Mouse (Mus musculus) urinary bladder, adult 18-20 months (tissue): ENCODE measurements around the gene Gm10153.
A peak's percentile ranks its signal among the peaks of the same experiment; 100 is the strongest.
"Not testable (repeated sequence)": the region's sequence is repeated elsewhere in the genome, so short reads cannot be mapped to it uniquely, and the experiment has no call there.

Experiments
- DNase-seq, 2 experiments: peaks; one replicate each; pipeline ENCODE4 v3.0.0; 2022; ENCODE audit warnings: low spot score in 2 of 2, mixed read lengths in 2 of 2

Gm10153 gene

DNA sequence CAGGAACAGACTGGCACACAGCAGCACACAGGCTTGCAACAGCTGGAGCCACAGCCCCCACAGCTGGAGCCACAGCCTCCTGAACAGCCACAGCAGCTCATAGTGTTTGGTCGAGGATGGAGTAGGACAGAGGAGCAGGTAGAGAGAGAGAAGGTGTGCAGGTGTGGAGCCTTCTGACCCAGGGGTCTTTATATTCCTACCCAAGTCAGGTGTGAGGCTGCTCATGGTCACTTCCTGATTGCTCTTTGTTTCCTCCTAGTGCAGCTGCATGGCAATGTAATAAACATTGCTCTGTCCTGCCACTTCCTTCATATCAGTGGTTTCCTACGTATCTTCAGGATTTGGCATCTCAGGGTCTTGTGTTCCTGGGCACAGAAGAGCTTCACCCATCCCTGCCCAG, at the start of gene Gm10153:
Gene Gm10153, minus strand, starts transcription at position 101 of the 400 bp plus-strand sequence.
- no peak for DNase-seq

- no peak for DNase-seq
These were observed 41.4 kb upstream of the Gm10153 start for GRCm38 (mm10) chr7:142231540-142231939.

GRCm38 (mm10) chr7:142229871-142230270, 39.7 kb upstream of the Gm10153 start, which contains the start of gene Krtap5-5:
Gene Krtap5-5, minus strand, starts transcription at chr7:142229971.
- DNase-seq, result not testable (repeated sequence)

DNA sequence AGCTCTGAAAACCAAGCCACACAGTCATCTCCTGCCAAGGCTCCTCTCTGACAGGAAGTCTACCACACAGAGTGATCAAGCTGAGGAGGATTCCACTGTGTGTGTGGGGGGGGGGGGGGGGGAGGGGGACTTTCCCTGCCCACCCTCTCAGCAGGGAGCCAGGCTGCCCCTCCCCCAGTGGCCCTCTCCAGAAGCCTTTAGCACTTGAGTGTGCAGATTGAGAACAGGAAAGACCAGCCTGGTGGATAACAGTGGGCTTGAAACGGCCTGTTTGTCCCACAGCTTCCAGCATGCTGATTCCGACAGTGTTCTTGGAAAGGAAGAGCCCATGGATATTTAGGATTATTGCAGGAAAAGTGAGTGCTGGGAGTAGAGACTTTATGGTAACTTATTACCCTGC, 34.3 kb upstream of the Gm10153 start:
- no peak for DNase-seq

- not testable (repeated sequence) for DNase-seq
These were observed 21.9 kb upstream of the Gm10153 start for GRCm38 (mm10) chr7:142212136-142212535.

GRCm38 (mm10) chr7:142211559-142211958, 21.4 kb upstream of the Gm10153 start, which contains the start of gene Gm7579:
Gene Gm7579, plus strand, starts transcription at chr7:142211859.
- no peak for DNase-seq

DNA sequence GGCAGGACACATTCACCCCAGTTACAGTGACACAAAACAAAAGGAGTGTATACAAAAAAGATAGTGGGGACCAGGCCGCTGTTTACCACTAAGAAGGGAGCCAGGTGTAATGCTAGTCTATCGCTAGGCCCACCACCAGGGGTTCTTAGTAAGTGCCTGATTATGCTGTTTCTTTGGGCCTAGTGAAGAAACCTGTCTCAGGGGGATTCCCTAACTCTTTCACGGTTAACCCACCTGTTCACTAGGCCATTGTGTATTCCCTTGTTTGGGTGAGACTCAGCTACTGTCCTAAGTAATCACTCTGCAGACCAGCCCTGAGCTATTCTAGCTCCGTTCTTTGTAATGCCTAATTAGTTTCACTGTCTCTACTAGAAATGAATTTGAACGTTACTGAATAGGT, 16.7 kb upstream of the Gm10153 start:
- DNase-seq, result not testable (repeated sequence)

DNA sequence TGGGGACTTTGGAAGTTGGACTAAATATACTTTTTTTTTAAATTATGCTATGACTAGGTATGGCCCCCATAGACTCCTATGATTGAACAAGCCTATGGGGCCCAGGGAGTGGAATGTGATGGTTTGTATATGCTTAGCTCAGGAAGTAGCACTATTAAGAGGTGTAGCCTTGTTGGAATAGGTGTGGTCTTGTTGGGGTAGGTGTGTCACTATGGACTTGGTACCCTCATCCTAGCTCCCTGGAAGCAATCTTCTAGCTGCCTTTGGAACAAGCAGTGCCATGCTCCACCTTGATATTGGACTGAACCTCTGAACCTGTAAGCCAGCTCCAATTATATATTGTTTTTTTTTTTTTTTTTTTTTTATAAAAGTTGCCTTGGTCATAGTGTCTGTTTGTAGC, 15.3 kb upstream of the Gm10153 start:
- no peak for DNase-seq

DNA sequence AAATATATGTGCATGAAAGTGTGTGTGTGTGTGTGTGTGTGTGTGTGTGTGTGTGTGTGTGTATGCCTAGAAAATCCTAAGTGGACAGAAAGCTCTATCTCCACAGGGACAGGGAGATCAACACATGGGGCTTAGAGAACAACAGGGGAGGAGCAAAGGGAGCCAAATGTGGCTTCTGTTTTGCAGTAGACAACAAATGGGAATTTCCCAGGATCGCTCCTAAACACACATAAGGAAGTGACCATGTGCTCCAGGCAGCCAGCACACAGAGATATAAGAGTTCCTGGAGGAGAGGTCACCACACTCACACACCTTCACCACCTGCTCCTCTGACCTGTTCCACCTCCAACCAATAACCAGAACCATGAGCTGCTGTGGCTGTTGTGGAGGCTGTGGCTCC, 10.9 kb upstream of the Gm10153 start, which contains the start of gene Krtap5-3:
Gene Krtap5-3, plus strand, starts transcription at position 301 of the 400 bp plus-strand sequence.
- no peak for DNase-seq

DNA sequence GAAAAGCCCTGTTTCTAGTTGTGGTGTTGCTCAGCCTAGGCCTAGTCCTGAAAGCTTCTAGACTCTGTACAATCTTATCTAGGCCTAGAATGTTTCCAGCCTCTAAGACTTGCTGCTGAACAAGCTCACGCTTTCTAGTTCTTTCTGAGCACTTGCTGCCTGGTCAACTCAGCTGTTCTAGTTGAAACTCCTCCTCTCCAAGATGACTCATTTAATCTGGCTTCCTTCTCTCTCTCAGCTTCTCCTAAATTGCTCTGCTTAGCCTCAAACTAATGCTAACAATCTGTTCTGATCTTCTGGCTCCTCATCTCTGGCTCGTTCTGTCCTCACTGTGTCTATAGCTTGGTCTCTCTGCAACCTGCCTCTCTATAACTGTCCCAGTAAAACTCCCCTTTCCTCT, 8.6 kb upstream of the Gm10153 start:
- DNase-seq, result no peak

- DNase-seq, result no peak
These were observed 2.0 kb downstream of the Gm10153 start for GRCm38 (mm10) chr7:142188156-142188555.

- DNase-seq, result no peak
These were observed 9.2 kb downstream of the Gm10153 start for GRCm38 (mm10) chr7:142181021-142181420.

GRCm38 (mm10) chr7:142178685-142179084, 11.5 kb downstream of the Gm10153 start:
- DNase-seq, result no peak

- not testable (repeated sequence) for DNase-seq
These were observed 14.3 kb downstream of the Gm10153 start, which contains the start of gene Krtap5-2 for GRCm38 (mm10) chr7:142175905-142176304. Gene Krtap5-2, minus strand, starts transcription at chr7:142176005.

GRCm38 (mm10) chr7:142169836-142170235, 20.4 kb downstream of the Gm10153 start:
- no peak for DNase-seq

DNA sequence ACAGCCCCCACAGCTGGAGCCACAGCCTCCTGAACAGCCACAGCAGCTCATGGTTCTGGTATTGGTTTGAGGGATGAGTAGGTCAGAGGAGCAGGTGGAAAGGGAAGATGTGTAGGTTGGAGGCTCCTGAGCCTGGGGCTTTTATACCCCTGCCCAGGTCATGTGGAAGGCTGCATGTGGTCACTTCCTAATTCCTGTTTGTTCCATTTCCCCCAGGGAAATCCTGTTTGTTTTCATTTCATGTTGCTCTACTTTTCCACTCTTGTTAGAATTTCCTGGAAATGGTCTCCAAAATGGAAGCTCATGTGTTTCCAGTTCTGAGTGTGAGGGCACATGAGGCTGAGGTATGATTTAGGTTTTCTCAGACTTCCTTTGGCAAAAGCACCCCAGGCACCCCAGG, 24.6 kb downstream of the Gm10153 start, which contains the start of gene Gm4553:
Gene Gm4553, minus strand, starts transcription at position 101 of the 400 bp plus-strand sequence.
- DNase-seq, result not testable (repeated sequence)

- DNase-seq, result no peak
These were observed 30.8 kb downstream of the Gm10153 start for GRCm38 (mm10) chr7:142159366-142159765.

GRCm38 (mm10) chr7:142157013-142157412, 33.2 kb downstream of the Gm10153 start, which contains the start of gene Gm29735:
Gene Gm29735, minus strand, starts transcription at chr7:142157113.
- DNase-seq, result not testable (repeated sequence)

DNA sequence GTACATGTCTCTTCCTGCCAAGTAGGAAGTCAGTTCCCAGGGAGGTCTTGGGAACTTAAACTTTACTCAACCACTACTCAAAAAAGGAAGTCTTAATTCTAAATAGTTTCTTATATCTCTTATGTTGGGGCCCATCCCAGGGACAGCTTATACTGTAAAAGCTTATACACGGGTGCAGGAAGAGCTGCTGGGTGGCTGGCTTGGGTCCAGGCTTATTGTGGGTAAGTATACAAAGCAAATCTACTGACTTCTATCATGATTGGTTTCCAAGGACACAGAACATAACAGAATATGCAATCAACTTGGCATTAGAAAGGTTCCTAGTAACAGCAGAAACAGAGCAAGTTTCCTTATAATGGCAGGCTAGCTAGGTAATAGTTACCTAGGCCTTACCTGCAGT, 34.9 kb downstream of the Gm10153 start:
- no peak for DNase-seq

GRCm38 (mm10) chr7:142152191-142152590, 38.0 kb downstream of the Gm10153 start:
- DNase-seq, result no peak

GRCm38 (mm10) chr7:142148633-142149032, 41.6 kb downstream of the Gm10153 start:
- DNase-seq, result no peak

DNA sequence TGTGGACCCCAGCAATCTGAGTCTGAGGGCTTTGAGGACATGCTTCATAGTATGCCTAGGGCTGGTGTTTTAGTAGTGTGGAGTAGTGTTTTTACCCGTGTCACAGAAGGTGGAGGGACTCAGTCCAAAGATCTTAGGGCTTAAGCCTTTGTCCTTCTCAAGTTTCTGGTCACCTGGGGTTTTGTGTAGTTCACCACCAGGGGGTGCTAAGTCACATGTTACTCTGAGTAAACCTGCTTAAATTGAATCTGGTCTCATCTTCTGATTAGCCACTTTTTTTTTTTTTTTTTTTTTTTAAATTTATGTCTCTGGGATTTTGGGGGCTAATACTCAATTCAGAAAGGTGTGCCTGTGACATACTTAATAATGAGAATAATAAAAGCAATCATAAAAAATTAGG, 44.2 kb downstream of the Gm10153 start:
- peak in 1 of 2 experiments; percentile 5 for DNase-seq

GRCm38 (mm10) chr7:142145413-142145940, 44.7 kb downstream of the Gm10153 start:
- DNase-seq, result no peak

DNA sequence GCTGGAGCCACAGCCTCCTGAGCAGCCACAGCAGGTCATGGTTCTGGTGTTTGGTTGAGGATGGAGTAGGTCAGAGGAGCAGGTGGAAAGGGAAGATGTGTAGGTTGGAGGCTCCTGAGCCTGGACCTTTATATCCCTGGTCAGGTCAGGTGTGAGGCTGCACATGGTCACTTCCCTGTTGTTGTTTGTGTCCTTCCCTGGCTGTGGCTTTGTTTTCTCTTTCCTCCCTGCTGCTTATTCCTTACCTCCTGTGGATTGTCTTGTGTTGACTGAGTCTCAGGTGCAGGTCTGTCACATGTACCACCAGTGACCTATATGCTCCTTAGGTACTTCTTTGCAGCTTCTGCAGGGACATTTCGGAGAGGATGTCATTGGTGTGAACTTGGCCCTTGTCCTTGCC, 45.7 kb downstream of the Gm10153 start, which contains the start of gene Gm45337:
Gene Gm45337, minus strand, starts transcription at position 101 of the 400 bp plus-strand sequence.
- DNase-seq, result no peak
